Mouse (Mus musculus) layer of hippocampus, adult 9-11 months (tissue): ENCODE data around the gene Fam183b.
A peak's percentile ranks its signal among the peaks of the same experiment; 100 is the strongest.

Source experiments
- DNase-seq: peaks from one replicate; pipeline ENCODE4 v3.0.0; 2022

The Fam183b gene

DNA sequence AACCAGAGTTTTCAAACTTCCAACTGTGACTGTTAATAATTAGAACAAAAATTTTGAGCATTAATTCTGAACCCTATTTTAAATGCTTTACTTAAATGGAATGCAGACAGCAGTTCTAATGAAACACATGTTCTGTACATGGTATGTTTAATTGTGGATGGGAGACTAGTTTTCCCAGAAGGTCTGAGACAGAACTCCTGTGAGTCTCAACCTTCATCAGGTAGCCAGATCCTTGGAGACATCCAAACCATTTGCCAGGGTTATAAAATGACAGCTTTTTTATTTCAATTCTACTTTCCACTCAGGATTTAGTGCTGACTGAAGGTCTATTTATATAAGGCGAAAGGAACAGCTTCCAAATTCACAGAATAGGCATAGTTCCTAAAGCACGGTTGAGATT is 49.3 kb downstream of the Fam183b start, which contains the start of gene Olfr316:
Olfr316 (plus strand) TSS at position 301 of the 400 bp plus-strand sequence.
- no peak for DNase-seq

DNA sequence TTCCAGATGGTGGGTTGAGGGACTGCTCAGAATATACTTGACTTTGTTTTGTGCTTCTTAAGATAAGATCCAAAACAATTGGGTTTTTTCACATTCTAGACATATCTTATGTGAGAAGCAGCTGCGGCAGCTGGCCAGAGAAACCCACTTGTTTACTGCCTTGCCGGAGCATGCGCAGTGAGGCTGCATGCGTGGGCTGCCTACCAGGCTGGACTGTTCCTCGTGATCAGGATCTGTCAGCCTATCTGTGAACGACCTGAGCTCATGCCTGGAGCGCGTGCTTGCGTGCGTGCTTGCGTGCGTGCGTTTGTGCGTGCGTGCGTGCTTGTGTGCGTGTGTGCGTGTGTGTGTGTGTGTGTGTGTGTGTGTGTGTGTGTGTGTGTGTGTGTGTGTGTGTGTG is 50.7 kb downstream of the Fam183b start:
- DNase-seq, result peak; percentile 70
